Mouse (Mus musculus) ES-E14 (cell line): ENCODE results near the gene Anks3. TPM values are rescaled to one million over a fixed set of nuclear protein-coding genes. Genes with fewer than 3 reads are reported as not detected.

Source experiments
- DNase-seq: peaks from one replicate; pipeline ENCODE4 v3.0.0-alpha.2; 2013; ENCODE audit warnings: low read depth, low spot score
- H3K27ac ChIP-seq: 2 replicates; pipeline ENCODE4 v1.5.1; 2012; ENCODE audit warnings: low read depth, mild to moderate bottlenecking, low read length, moderate library complexity, mixed read lengths; ENCODE audit not compliant: poor library complexity, insufficient read depth, severe bottlenecking
- H3K36me3 ChIP-seq: 2 replicates; pipeline ENCODE4 v1.6.1; 2012; ENCODE audit warnings: mild to moderate bottlenecking, low read length, moderate library complexity, mixed read lengths; ENCODE audit not compliant: control insufficient read depth, poor library complexity, insufficient read depth, severe bottlenecking
- H3K4me1 ChIP-seq, 2 experiments: fragments of 150-350 bp in 1 of 2; sonication (generic) in 1 of 2; 2 replicates each; pipeline ENCODE4 v1.6.1; 2012; ENCODE audit warnings: low read length in 2 of 2, mild to moderate bottlenecking in 1 of 2, mixed read lengths in 1 of 2; ENCODE audit not compliant: control insufficient read depth in 2 of 2, insufficient read depth in 2 of 2, poor library complexity in 1 of 2
- H3K4me3 ChIP-seq, 2 experiments: fragments of 150-350 bp in 1 of 2; sonication (generic) in 1 of 2; 2 replicates each; pipeline ENCODE4 v1.5.1; 2012; ENCODE audit warnings: low read length in 2 of 2, low read depth in 1 of 2, mild to moderate bottlenecking in 1 of 2, mixed read lengths in 1 of 2; ENCODE audit not compliant: insufficient read depth in 1 of 2, poor library complexity in 1 of 2, severe bottlenecking in 1 of 2
- H3K9ac ChIP-seq: 2 replicates; pipeline ENCODE4 v1.6.1; 2012; ENCODE audit warnings: low read depth, mild to moderate bottlenecking, low read length, mixed read lengths; ENCODE audit not compliant: poor library complexity, insufficient read depth, severe bottlenecking
- H3K9me3 ChIP-seq: fragments of 150-350 bp; sonication (generic); 2 replicates; pipeline ENCODE4 v1.6.1; 2012; ENCODE audit warnings: low read depth, mild to moderate bottlenecking, low read length; ENCODE audit not compliant: control insufficient read depth, insufficient read depth
- CHD2 ChIP-seq: IDR thresholded peaks from 2 replicates; pipeline ENCODE4 v1.6.1; 2014; ENCODE audit warnings: mild to moderate bottlenecking, low read depth, low read length, inconsistent platforms
- HCFC1 ChIP-seq: IDR thresholded peaks from 2 replicates; pipeline ENCODE4 v1.6.1; 2012; ENCODE audit warnings: low read length, inconsistent platforms, borderline replicate concordance; ENCODE audit not compliant: insufficient read depth
- MAFK ChIP-seq: IDR thresholded peaks from 2 replicates; pipeline ENCODE4 v1.6.1; 2014; ENCODE audit warnings: mild to moderate bottlenecking, low read depth, low read length, inconsistent platforms; ENCODE audit not compliant: insufficient read depth
- ZC3H11A ChIP-seq: IDR thresholded peaks from 2 replicates; pipeline ENCODE4 v1.6.1; 2012; ENCODE audit warnings: low read depth, mild to moderate bottlenecking, inconsistent platforms, low read length, borderline replicate concordance
- ZNF384 ChIP-seq: IDR thresholded peaks from 2 replicates; pipeline ENCODE4 v1.6.1; 2012; ENCODE audit warnings: low read depth, low read length, inconsistent platforms
- in situ Hi-C, 2 experiments: fragments of 600-800 bp; cut with MboI; formaldehyde crosslinking; loops; one replicate each; pipeline ENCODE4 v1.15.1; 2025; ENCODE audit warnings: low sequenced_read_pairs in 2 of 2, inconsistent platforms in 1 of 2; ENCODE audit not compliant: unreplicated experiment in 2 of 2
- total RNA-seq: library from RNA; depleted of rRNA; stranded (reverse); fragments of 300-350 nt; gene quantifications from 2 replicates; pipeline ENCODE4 v1.2.3, GENCODE M21; 2012

The Anks3 gene
- total RNA-seq, 1 experiment: 34.9 TPM

GRCm38 (mm10) chr16:4912074-4912648, 51.8 kb downstream of the Anks3 start:
- peaks cover 19% of the 10 kb centered on the region; the same call in 1 of the 2 replicates for H3K36me3 ChIP-seq
- no peak overlapping the region for H3K27ac ChIP-seq
- no peak for DNase-seq
- TF ChIP-seq HCFC1: no peak
- TF ChIP-seq CHD2: no peak
- no peak for TF ChIP-seq ZNF384
- TF ChIP-seq MAFK: no peak
- no peak for TF ChIP-seq ZC3H11A
- no peak overlapping the region for H3K9ac ChIP-seq
- H3K4me1 ChIP-seq: peaks cover 7 to 14% of the 10 kb centered on the region in 2 experiments; a peak in 3 of 4 replicates
- H3K4me3 ChIP-seq: no peak overlapping the region
- H3K9me3 ChIP-seq: no peaks in the 10 kb centered on the region
- in situ Hi-C loops: no loop called here

GRCm38 (mm10) chr16:4910758-4911157, 53.2 kb downstream of the Anks3 start:
- in situ Hi-C loops: no loop called here
- TF ChIP-seq ZC3H11A: no peak
- no peak for TF ChIP-seq MAFK
- no peak for TF ChIP-seq ZNF384
- H3K27ac ChIP-seq: no peak overlapping the region
- H3K4me3 ChIP-seq: no peak overlapping the region
- no peak for DNase-seq
- no peaks in the 10 kb centered on the region for H3K9me3 ChIP-seq
- H3K9ac ChIP-seq: no peak overlapping the region
- peaks cover 7 to 8% of the 10 kb centered on the region in 2 experiments; a peak in 3 of 4 replicates for H3K4me1 ChIP-seq
- H3K36me3 ChIP-seq: peaks cover 14% of the 10 kb centered on the region; the same call in 1 of the 2 replicates

- TF ChIP-seq ZC3H11A: no peak
- TF ChIP-seq ZNF384: no peak
- no peak for TF ChIP-seq MAFK
- TF ChIP-seq CHD2: no peak
- TF ChIP-seq HCFC1: no peak
- H3K27ac ChIP-seq: no peak overlapping the region
- peaks cover 12% of the 10 kb centered on the region; the same call in 1 of the 2 replicates for H3K36me3 ChIP-seq
- peaks cover 7 to 8% of the 10 kb centered on the region in 2 experiments; a peak in 3 of 4 replicates for H3K4me1 ChIP-seq
- in situ Hi-C loops: no loop called here
- H3K9me3 ChIP-seq: no peaks in the 10 kb centered on the region
- H3K9ac ChIP-seq: no peak overlapping the region
- no peak overlapping the region for H3K4me3 ChIP-seq
- DNase-seq: no peak
These were observed 54.3 kb downstream of the Anks3 start for GRCm38 (mm10) chr16:4909745-4910144.

- H3K4me1 ChIP-seq: peaks cover 2 to 7% of the 10 kb centered on the region in 2 experiments; a peak in 3 of 4 replicates
- peak overlapping the region in 1 of 2 experiments; percentile 50; a peak in 2 of 4 replicates for H3K4me3 ChIP-seq
- DNase-seq: no peak
- no peaks in the 10 kb centered on the region for H3K9me3 ChIP-seq
- TF ChIP-seq CHD2 (no peak), ZC3H11A (no peak), HCFC1 (no peak), MAFK (no peak), ZNF384 (no peak)
- H3K27ac ChIP-seq: no peak overlapping the region
- peak overlapping the region; percentile 10; the same call in 1 of the 2 replicates for H3K9ac ChIP-seq
- in situ Hi-C loops: no loop called here
- H3K36me3 ChIP-seq: peaks cover 7% of the 10 kb centered on the region; the same call in 1 of the 2 replicates
These were observed 56.0 kb downstream of the Anks3 start for GRCm38 (mm10) chr16:4907972-4908371.

- H3K9me3 ChIP-seq: no peaks in the 10 kb centered on the region
- H3K4me1 ChIP-seq: peaks cover 2 to 7% of the 10 kb centered on the region in 2 experiments; a peak in 3 of 4 replicates
- H3K27ac ChIP-seq: no peak overlapping the region
- TF ChIP-seq MAFK (no peak), ZNF384 (no peak), HCFC1 (no peak), CHD2 (no peak), ZC3H11A (no peak)
- DNase-seq: no peak
- H3K4me3 ChIP-seq: no peak overlapping the region
- H3K36me3 ChIP-seq: peaks cover 7% of the 10 kb centered on the region; the same call in 1 of the 2 replicates
- in situ Hi-C loops: no loop called here
- H3K9ac ChIP-seq: no peak overlapping the region
These were observed 56.6 kb downstream of the Anks3 start for GRCm38 (mm10) chr16:4907386-4907785.
